Mouse (Mus musculus) myocyte (in vitro differentiated cells): ENCODE measurements around the gene Ube2g1.

Experiments used
- CEBPB ChIP-seq: IDR thresholded peaks from 2 replicates; pipeline ENCODE4 v1.6.1; 2011; ENCODE audit warnings: mild to moderate bottlenecking, moderate library complexity; ENCODE audit not compliant: poor library complexity, insufficient read depth, severe bottlenecking
- E2F4 ChIP-seq: IDR thresholded peaks from one replicate; pipeline ENCODE4 v1.6.1; 2011; ENCODE audit warnings: mild to moderate bottlenecking, control low read depth, moderate library complexity; ENCODE audit not compliant: insufficient read depth
- MAX ChIP-seq: IDR thresholded peaks from one replicate; pipeline ENCODE4 v1.6.1; 2011; ENCODE audit warnings: low read depth, mild to moderate bottlenecking, control low read depth
- POLR2A ChIP-seq: IDR thresholded peaks from one replicate; pipeline ENCODE4 v1.6.1; 2011; ENCODE audit warnings: low read depth, mild to moderate bottlenecking, control low read depth, moderate library complexity; ENCODE audit not compliant: insufficient read length
- POLR2AphosphoS2 ChIP-seq: IDR thresholded peaks from one replicate; pipeline ENCODE4 v1.6.1; 2011; ENCODE audit warnings: low read depth, control low read depth; ENCODE audit not compliant: insufficient read length
- USF1 ChIP-seq: IDR thresholded peaks from one replicate; pipeline ENCODE4 v1.6.1; 2011; ENCODE audit warnings: low read depth, mild to moderate bottlenecking, control low read depth, moderate library complexity

GRCm38 (mm10) chr11:72558155-72558554 lies 48.9 kb upstream of the Ube2g1 start:
- TF ChIP-seq POLR2A: no peak
- TF ChIP-seq E2F4: no peak
- no peak for TF ChIP-seq USF1
- no peak for TF ChIP-seq POLR2AphosphoS2
- no peak for TF ChIP-seq MAX
- TF ChIP-seq CEBPB: no peak
